Mouse (Mus musculus): ENCODE data around the gene Depdc5. TPM values are rescaled to one million over a fixed set of nuclear protein-coding genes. Genes with fewer than 3 reads are reported as not detected.

Gene Depdc5
- polyA plus RNA-seq, 1 experiment from 2014 or later, result 3.0 TPM

DNA sequence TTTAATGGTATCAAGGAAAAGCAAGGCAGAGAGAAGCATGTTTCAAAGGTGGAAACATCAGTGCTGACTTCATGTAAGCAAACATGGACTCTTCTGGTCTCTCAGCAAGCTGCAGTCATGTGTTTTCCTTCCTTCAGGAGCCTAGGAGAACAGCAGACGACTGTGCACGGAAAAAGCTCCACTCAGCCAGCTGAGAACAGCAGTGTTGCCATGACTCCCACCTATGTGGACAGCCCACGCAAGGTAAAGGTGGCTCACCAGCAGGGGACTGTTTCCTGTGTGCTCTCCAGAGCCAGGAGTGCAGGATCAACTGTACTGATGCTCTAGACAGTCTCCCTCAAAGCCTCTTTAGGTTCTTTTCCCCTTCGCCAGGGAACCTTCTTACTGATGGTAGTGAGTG is 92.2 kb downstream of the Depdc5 start:
- Histone ChIP-seq H3K4me1 (ENCODE audit: insufficient read depth) (0 out of 2 replicates have a peak, but pooled peaks cover 3% of the 10 kb centered on the region), H3K36me3 (replicated peaks; ENCODE audit: insufficient read depth, low read length) (peaks cover 34% of the 10 kb centered on the region), H3K27ac (ENCODE audit: low read depth) (no peak overlapping the region), H3K9ac (replicated peaks) (no peak overlapping the region), H3K27me3 (ENCODE audit: insufficient read depth, low read length) (no peaks in the 10 kb centered on the region), H3K4me2 (ENCODE audit: low read depth, low read length) (no peak overlapping the region), H3K4me3 (ENCODE audit: low read depth, low read length) (no peak overlapping the region), H3K9me3 (ENCODE audit: low read length) (no peaks in the 10 kb centered on the region)
- WGBS (ENCODE audit: insufficient replicate concordance), result 94% methylated on average over 4 of the region's 4 CpGs
- no peak for ATAC-seq
- no peak for DNase-seq
- TF ChIP-seq CTCF (IDR thresholded peaks at IDR 0.05; ENCODE audit: low read depth), result no peak
- no peak for TF ChIP-seq EP300 (IDR thresholded peaks at IDR 0.05; ENCODE audit: low read depth)

DNA sequence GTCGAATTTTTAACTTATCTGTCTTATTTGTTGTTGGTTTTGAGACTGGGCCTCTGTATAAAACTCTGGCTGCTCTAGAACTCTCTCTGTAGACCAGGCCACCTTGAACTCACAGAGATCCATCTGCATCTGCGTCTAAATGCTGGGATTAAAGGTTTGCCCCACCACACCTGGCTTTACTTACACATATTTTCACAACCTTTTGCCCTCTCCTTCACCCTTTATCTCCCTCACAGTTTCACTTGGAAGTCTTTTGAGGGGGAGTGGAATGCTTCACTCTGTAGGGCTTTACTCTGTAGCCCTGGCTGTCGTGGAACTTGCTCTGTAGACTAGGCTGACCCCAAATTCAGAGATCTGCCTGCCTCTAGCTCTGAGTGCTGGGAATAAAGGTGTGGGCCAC is 98.1 kb downstream of the Depdc5 start:
- ATAC-seq, result no peak
- Histone ChIP-seq H3K4me2 (ENCODE audit: low read depth, low read length) (no peak overlapping the region), H3K4me3 (ENCODE audit: low read depth, low read length) (no peak overlapping the region), H3K9ac (replicated peaks) (no peak overlapping the region), H3K9me3 (ENCODE audit: low read length) (no peaks in the 10 kb centered on the region), H3K27ac (ENCODE audit: low read depth) (no peak overlapping the region), H3K27me3 (ENCODE audit: insufficient read depth, low read length) (no peaks in the 10 kb centered on the region), H3K4me1 (ENCODE audit: insufficient read depth) (no peaks in the 10 kb centered on the region), H3K36me3 (replicated peaks; ENCODE audit: insufficient read depth, low read length) (peaks cover 26% of the 10 kb centered on the region)
- WGBS (ENCODE audit: insufficient replicate concordance), result 74% methylated on average over 3 of the region's 3 CpGs
- TF ChIP-seq CTCF (IDR thresholded peaks at IDR 0.05; ENCODE audit: low read depth), result no peak
- no peak for TF ChIP-seq EP300 (IDR thresholded peaks at IDR 0.05; ENCODE audit: low read depth)
- DNase-seq, result no peak

DNA sequence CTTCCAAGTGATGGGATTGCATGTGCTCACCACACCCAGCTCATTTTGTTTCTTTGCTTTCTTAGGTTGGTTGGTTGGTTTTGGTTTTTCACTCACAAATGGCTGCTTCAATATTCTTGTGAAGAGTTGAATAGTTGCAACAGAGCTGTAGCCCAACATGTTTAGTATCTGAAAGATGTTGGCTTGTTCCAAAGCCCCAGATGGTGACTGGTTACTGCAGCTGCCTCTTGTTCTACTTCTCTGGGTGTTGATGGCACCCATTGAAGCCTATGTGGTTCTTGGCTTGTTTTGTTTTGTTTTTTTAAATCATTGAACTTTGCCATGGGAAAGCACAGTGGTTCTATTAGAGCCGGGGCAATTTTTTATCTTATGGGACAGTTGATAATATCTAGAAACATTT is 99.1 kb downstream of the Depdc5 start:
- Histone ChIP-seq H3K9me3 (ENCODE audit: low read length) (no peaks in the 10 kb centered on the region), H3K4me3 (ENCODE audit: low read depth, low read length) (no peak overlapping the region), H3K27me3 (ENCODE audit: insufficient read depth, low read length) (no peaks in the 10 kb centered on the region), H3K27ac (ENCODE audit: low read depth) (no peak overlapping the region), H3K4me2 (ENCODE audit: low read depth, low read length) (no peak overlapping the region), H3K4me1 (ENCODE audit: insufficient read depth) (no peaks in the 10 kb centered on the region), H3K9ac (replicated peaks) (no peak overlapping the region), H3K36me3 (replicated peaks; ENCODE audit: insufficient read depth, low read length) (peaks cover 28% of the 10 kb centered on the region)
- WGBS (ENCODE audit: insufficient replicate concordance), result 77% methylated on average over 1 of the region's 1 CpGs
- no peak for TF ChIP-seq CTCF (IDR thresholded peaks at IDR 0.05; ENCODE audit: low read depth)
- TF ChIP-seq EP300 (IDR thresholded peaks at IDR 0.05; ENCODE audit: low read depth), result no peak
- ATAC-seq, result no peak
- DNase-seq, result no peak

DNA sequence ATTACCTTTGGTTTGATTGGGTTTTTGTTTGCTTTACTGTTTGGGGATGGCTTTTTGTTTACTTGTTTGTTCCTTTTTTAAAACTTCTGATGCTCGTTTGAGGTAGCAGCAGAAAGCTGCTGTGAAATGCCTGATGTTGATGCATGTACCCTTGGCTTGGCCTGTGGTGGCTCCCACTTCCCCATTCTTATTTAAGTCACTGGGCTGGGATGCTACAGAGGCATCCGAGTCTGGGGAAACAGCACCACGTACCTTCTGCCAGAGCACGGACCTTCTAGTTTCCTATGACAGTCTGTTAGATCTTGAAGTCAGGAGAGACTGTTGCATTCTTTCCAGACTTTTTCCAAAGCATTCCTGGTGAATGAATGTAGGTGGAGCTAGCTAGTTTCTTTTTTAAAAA is 113.0 kb downstream of the Depdc5 start:
- H3K4me2 ChIP-seq (ENCODE audit: low read depth, low read length), result no peak overlapping the region
- H3K27me3 ChIP-seq (ENCODE audit: insufficient read depth, low read length), result no peaks in the 10 kb centered on the region
- H3K27ac ChIP-seq (ENCODE audit: low read depth), result no peak overlapping the region
- H3K9ac ChIP-seq (replicated peaks), result no peak overlapping the region
- H3K36me3 ChIP-seq (replicated peaks; ENCODE audit: insufficient read depth, low read length), result peaks cover 24% of the 10 kb centered on the region
- no peak for DNase-seq
- WGBS (ENCODE audit: insufficient replicate concordance), result 65% methylated on average over 4 of the region's 4 CpGs
- H3K4me3 ChIP-seq (ENCODE audit: low read depth, low read length), result no peak overlapping the region
- H3K9me3 ChIP-seq (ENCODE audit: low read length), result no peaks in the 10 kb centered on the region
- no peak for ATAC-seq
- TF ChIP-seq EP300 (IDR thresholded peaks at IDR 0.05; ENCODE audit: low read depth) (no peak), CTCF (IDR thresholded peaks at IDR 0.05; ENCODE audit: low read depth) (no peak)
- H3K4me1 ChIP-seq (ENCODE audit: insufficient read depth), result no peaks in the 10 kb centered on the region

DNA sequence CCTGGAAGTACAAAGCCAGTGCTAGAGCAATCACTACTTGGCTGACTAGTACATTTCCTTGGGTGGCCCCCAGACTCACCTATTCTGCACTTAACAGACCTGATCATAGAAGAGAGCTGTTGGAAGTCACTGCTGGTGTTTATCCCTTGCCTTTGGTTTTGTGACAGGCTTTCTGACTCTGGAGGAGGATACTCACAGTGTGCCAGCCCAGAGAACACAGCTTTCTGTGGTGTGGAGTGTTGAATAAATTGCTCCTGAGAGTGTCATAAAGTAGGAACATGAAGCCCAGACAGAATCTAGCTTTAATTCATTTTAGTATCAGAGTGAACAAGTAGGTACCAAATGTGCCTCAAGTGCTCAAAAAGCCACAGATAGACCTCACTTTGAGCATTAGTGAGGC is 113.7 kb downstream of the Depdc5 start:
- H3K4me3 ChIP-seq (ENCODE audit: low read depth, low read length), result no peak overlapping the region
- ATAC-seq, result no peak
- peaks cover 27% of the 10 kb centered on the region for H3K36me3 ChIP-seq (replicated peaks; ENCODE audit: insufficient read depth, low read length)
- H3K4me2 ChIP-seq (ENCODE audit: low read depth, low read length), result no peak overlapping the region
- no peak overlapping the region for H3K9ac ChIP-seq (replicated peaks)
- no peaks in the 10 kb centered on the region for H3K27me3 ChIP-seq (ENCODE audit: insufficient read depth, low read length)
- no peak overlapping the region for H3K27ac ChIP-seq (ENCODE audit: low read depth)
- TF ChIP-seq EP300 (IDR thresholded peaks at IDR 0.05; ENCODE audit: low read depth) (no peak), CTCF (IDR thresholded peaks at IDR 0.05; ENCODE audit: low read depth) (no peak)
- no peaks in the 10 kb centered on the region for H3K9me3 ChIP-seq (ENCODE audit: low read length)
- DNase-seq, result no peak
- no peaks in the 10 kb centered on the region for H3K4me1 ChIP-seq (ENCODE audit: insufficient read depth)

DNA sequence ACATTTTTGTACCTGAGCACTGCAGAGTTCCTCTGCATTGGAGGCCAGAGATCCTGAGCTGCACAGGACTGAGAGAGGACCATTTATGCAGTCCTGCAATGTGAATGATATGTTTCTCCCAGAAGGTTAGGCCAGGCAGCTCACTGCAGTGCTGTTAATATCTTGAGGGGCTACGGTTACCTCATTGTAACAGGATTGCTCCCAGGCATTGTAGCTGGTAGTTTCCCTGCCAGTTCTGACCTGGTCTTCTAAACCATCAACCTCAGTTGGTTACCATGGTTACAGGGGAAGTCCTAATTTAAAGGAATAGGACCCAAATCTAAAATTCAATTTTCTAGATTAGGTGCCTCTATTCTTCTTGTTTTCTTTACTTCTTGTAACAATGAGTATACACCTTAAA is 121.9 kb downstream of the Depdc5 start:
- H3K27me3 ChIP-seq (ENCODE audit: insufficient read depth, low read length), result no peaks in the 10 kb centered on the region
- H3K4me3 ChIP-seq (ENCODE audit: low read depth, low read length), result no peak overlapping the region
- TF ChIP-seq CTCF (IDR thresholded peaks at IDR 0.05; ENCODE audit: low read depth), result no peak
- no peak for TF ChIP-seq EP300 (IDR thresholded peaks at IDR 0.05; ENCODE audit: low read depth)
- no peaks in the 10 kb centered on the region for H3K9me3 ChIP-seq (ENCODE audit: low read length)
- whole genome bisulfite sequencing (ENCODE audit: insufficient replicate concordance), result 87% methylated on average over 1 of the region's 1 CpGs
- H3K4me2 ChIP-seq (ENCODE audit: low read depth, low read length), result no peak overlapping the region
- no peak overlapping the region for H3K9ac ChIP-seq (replicated peaks)
- peaks cover 18% of the 10 kb centered on the region for H3K36me3 ChIP-seq (replicated peaks; ENCODE audit: insufficient read depth, low read length)
- no peak overlapping the region for H3K27ac ChIP-seq (ENCODE audit: low read depth)
- no peak for ATAC-seq
- DNase-seq, result no peak
- H3K4me1 ChIP-seq (ENCODE audit: insufficient read depth), result no peaks in the 10 kb centered on the region

DNA sequence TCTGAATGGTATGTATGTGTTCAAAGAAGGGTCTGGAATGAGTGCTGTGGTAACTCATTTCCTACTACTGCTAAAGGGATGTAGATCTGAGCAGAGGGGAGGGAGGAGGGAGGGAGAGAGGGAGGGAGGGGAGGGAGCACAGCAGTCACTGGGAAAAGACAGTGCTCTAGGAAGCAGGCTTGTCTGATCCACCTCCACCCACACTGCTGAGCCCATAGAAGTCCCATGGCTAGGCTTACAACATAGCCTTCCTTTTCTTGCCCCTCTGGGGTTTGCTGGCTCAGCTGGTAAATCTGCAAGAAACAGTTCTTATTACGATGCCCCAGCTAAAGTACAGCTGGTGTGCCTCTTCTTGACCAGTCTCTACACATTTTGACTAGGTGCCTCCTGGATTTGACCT is 124.4 kb downstream of the Depdc5 start:
- WGBS (ENCODE audit: insufficient replicate concordance), result 77% methylated on average over 1 of the region's 1 CpGs
- TF ChIP-seq EP300 (IDR thresholded peaks at IDR 0.05; ENCODE audit: low read depth), result no peak
- Histone ChIP-seq H3K9me3 (ENCODE audit: low read length) (no peaks in the 10 kb centered on the region), H3K4me2 (ENCODE audit: low read depth, low read length) (no peak overlapping the region), H3K27me3 (ENCODE audit: insufficient read depth, low read length) (no peaks in the 10 kb centered on the region), H3K4me3 (ENCODE audit: low read depth, low read length) (no peak overlapping the region), H3K27ac (ENCODE audit: low read depth) (no peak overlapping the region), H3K36me3 (replicated peaks; ENCODE audit: insufficient read depth, low read length) (peaks cover 13% of the 10 kb centered on the region), H3K9ac (replicated peaks) (no peak overlapping the region), H3K4me1 (ENCODE audit: insufficient read depth) (no peaks in the 10 kb centered on the region)
- DNase-seq, result no peak
- ATAC-seq, result no peak
